Mouse (Mus musculus) testis, postnatal 14 days (tissue): ENCODE results near the gene Hus1b.

Experiments
- DNase-seq: peaks from one replicate; pipeline ENCODE4 v3.0.0; 2021; ENCODE audit warnings: low spot score

Gene Hus1b

GRCm38 (mm10) chr13:30947540-30947939 is at the start of gene Hus1b:
TSS of gene Hus1b (minus strand) at chr13:30947759.
- peak; percentile 85 for DNase-seq

DNA sequence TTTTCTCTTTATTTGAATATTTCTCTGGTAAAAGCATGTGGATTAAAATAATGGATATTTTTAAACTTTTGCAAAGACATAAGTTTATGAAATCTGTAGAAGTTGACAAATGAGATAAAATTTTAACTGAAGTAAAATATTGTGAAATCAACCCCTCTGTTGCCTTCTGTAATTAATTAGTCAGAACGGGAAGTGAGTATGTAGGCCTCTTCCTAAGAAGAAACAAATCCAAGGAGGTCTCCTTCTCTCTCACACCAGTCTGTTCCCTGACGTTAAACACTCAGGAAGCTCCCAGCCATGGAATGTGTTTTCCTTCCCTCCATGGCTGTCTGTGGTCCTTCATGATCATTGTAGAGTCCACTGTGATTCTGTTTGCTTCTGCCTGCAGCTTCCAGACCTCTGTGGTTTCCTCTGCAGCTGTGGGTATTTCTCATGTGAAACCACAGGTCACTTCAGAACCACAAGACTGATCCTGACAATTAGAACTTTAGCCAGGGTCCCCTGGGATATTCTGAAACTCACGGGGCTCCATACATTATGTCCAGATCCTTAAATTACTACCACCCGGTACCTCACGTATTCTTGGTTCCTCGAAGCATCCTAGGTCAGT is 46.8 kb upstream of the Hus1b start:
- DNase-seq, result no peak

DNA sequence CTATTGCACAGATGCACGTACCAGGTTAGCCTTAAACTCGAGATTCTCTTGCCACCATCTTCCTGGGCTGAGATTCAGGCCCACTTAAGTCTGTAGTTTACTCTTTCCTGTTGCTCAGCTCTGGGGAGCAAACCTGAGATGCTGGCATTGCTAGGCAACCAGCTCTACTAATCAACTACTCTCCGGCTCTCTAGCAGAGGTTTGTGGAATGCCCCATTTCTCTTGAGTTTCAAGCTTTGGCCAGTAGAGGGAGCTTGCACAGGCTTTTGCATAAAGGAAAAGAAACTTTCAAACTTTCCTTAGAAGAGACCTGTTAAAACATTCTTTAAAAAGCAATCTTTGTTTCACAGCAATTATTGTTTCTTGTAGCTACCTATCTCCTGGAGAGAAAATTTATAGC is 46.3 kb upstream of the Hus1b start:
- DNase-seq, result no peak

DNA sequence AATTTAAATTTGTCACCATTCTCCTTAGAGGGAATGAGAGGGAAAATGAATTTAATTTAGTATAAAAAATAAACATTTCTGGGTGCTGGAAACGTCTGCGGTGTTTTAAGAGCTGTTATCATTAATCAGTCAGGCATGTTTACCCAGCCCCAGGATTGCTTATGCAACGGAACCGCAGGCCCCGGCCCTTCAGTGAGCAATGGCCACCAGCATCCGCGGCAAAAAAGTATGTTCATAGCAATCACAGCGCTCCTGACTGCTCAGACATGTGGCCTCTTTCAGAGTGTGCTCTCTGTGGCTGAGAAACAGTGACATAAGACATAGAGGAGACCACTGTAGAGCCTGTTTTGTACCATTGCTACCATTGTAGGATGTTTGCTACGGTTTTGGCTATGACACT is 42.7 kb upstream of the Hus1b start:
- DNase-seq, result no peak

DNA sequence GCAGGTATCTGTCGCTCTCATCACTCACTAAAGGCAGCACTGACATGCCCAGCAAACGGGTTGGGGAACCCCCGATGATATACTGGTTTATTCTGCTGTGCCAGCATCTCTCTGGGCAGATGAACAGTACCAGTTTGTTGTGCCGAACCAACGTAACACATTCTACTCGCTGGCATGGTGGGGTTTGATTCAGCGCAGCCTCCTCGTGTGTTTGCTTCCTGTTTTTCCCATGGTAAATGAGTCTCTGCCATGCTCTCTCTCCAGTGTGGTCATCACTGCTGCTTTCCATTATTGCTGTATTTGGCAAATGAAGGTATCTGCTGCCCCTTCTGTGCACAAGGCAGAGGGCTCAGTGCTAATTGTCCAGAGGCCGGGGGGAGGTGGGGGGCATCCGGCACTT is 42.2 kb upstream of the Hus1b start:
- no peak for DNase-seq

DNA sequence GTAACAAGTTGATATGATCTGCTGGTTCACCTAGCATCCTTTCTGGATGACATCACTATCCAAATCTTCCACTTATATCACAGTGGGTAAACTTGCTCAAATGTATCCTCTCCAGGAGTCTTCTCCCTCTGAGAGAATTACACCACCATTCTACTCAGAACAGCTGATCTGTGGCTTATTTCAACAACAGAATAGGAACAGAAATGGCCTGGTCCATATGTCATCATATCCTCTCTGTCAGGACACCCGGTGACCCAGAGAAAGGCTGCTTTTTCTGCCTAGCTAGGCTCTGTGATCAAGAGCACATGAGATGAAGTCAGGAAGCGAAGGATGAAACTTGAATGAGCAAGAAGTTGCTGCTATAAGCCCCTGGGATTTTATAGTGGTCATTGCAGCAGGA is 40.1 kb upstream of the Hus1b start:
- no peak for DNase-seq

GRCm38 (mm10) chr13:30986934-30987455 is 39.4 kb upstream of the Hus1b start:
- no peak for DNase-seq

DNA sequence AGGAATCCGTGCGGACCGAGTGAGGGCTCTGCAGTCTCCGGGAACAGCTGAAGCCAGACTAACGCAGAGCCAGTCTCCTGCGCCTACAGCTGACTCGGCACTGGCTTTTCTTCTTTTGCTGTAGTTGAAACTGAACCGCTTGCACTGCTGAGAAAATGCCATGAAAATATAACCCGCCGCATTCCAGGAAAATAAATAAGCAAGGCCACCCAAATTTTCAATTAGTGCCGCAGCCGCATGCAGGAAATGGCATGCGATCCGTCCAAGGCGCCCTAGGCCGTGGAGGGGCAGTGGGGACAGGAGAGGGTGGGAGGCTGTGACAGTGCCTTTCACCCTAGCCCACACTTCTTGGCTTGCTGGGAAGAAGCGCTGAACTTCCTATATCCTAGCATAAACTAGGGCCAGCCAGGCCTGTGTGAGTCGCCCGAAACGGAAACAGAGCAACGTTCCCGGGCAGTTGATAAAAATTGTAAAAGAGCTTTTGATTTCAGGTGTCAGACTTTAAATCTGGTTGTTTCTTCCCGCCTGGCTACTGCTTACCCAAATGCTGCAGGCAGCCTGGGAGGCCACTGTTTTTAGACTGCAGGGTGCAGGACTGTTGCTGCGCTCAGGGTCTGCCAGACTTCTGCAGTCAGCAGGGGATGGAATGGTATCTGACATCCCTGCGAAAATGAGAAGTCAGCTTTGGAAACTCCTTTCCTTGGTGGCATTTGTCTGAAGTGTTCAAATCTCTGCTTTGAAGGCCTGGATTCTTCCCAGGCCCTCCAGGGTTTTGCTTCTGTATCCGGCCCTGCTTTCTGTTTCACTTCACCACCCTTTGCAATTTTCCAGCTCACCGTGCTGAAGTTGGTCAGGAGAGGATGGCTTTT is 38.3 kb upstream of the Hus1b start:
- peak; percentile 28 for DNase-seq

- no peak for DNase-seq
Measured at GRCm38 (mm10) chr13:30985275-30985597, 37.7 kb upstream of the Hus1b start.

GRCm38 (mm10) chr13:30981666-30982065 is 34.1 kb upstream of the Hus1b start:
- DNase-seq, result no peak

- no peak for DNase-seq
Measured at GRCm38 (mm10) chr13:30978224-30978623, 30.7 kb upstream of the Hus1b start.

DNA sequence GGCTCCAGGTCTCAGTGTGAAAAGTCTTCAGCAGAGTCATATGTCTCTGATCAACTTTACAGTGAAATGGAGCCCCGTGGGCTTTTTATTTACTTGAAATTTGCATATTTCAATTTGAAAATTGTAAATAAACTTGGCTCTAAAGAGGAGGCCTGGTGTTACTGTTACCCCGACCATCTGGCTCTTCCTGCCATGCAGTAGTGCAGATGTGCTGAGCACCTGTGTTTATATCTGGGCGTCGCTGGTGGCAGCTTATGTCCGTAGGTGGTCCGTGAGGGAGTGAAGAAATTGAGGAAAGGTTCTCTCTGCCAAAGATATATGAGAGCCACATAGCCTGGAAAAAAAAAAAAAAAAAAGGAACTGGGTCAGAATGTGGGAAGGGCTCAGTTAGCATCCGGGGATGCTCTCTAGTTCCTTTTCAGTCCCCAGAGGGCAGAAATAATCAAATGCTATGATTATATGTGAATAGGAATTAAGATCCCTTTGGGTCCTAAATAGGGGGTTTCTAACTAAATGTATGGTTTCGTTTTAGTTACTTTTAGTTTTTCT is 29.1 kb upstream of the Hus1b start:
- no peak for DNase-seq

DNA sequence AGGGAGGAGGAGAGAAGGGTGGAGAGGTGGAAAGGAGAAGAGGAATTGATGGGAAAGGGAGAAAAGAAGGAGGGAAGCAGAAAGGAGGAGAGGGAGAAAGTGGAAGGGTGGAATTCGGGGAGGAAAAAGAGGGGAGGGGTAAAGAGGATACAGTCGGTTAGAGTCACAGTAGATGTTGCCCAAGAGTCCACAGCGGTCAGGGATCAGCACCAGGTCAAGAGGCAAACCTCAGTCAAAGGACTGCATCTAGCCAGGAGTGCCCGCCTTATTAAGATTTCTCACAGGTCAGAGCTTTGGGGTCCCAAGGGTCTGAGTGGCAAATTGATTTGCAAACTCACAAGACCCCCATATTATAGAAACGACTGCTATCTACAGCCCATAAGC is 26.7 kb upstream of the Hus1b start:
- DNase-seq, result no peak

DNA sequence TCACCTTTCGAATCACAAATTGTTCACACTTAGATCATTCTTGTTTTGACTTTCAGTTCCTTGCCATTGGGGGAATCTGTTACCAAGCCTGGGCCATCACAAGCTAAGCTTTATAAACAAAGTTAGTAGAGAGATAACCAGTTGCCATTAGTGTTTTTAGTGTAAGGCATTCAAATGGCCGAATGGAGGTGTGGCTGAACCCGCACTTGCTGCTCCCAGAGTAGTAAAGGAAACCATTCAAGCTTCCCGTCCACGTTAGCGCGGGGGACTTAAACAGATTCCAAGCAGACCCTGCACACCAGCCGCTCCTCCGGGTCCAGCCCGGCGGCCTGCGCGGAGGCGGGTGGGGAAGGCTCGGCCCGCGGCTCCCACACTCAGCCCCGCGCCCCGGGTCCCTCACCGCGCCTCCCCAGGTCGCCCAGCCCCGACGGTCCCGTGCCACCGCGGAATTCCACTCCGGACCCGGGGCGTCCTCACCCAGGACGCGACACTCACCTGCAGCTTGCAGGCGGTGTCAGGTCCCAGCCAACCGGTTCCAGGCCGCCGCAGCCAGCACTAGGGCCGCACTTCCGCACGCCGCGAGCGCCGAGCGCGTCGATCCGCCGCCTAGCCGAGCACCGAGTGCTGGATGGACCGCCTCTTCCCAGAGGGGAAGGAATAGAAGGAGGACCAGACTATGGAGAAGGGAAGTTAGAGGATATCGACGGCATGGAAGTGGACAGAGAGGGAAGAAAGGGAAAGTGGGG is 26.1 kb upstream of the Hus1b start, which contains the start of the genes Exoc2 and Gm5447:
Gene Exoc2 (minus strand): TSS at position 593 of the 746 bp plus-strand sequence.
Gene Gm5447 (plus strand): TSS at position 704 of the 746 bp plus-strand sequence.
- DNase-seq, result peak; percentile 85

GRCm38 (mm10) chr13:30972102-30972501 is 24.5 kb upstream of the Hus1b start:
- DNase-seq, result no peak

DNA sequence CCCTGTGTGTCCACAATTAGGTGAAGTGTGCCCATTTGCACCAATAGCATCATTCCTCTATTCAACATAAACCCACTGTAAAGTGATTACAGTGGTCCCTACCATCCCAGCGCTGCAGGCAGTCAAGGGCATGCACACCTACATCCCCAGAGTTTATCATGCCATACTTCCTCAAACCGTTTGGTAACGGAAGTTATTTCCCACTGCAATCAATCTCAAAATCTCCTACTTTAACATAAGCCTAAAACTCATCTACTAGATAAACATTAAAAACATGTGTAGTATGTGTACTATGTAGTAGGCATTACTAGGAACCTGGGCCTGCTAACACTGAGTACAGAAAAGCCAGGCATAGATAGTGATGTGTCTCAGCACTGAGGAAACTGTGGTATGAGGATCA is 23.5 kb upstream of the Hus1b start:
- DNase-seq, result no peak

DNA sequence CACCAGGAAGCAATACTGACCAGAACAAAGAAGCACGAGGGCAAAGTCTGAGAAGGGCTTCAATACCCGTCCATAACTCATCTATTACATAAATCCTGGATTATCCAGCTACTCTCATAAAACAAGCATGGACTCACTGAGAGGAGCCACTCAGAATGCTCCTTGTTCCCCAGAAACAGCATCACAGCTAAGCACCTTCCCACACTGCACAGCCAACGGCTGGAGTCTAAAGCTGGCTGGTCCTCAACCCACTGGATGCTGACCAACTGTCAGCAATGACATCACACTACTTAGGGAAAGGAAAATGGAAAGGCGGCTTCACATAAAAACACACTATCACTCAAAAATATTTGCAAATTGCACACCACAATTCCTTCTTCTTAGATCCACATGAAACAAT is 20.8 kb upstream of the Hus1b start:
- DNase-seq, result no peak

DNA sequence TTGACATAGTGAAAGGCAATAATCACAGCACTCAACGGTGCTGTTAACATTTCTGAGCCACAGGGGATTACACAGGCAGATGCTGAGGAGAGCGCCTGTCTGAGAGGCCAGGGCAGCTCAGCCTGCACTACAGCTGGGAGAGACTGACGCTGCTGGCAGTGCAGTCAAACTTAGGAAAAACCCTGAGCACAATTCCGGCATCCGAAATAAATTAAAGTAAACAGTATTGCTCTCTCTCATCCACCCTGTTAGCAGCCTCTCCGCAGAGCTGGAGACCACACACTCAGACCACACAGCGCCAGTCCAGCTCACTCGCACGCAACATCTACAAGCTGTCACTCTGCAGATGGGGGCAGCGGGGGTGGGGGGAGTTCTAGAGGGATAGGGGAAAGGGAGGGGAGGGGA is 18.9 kb upstream of the Hus1b start:
- no peak for DNase-seq

DNA sequence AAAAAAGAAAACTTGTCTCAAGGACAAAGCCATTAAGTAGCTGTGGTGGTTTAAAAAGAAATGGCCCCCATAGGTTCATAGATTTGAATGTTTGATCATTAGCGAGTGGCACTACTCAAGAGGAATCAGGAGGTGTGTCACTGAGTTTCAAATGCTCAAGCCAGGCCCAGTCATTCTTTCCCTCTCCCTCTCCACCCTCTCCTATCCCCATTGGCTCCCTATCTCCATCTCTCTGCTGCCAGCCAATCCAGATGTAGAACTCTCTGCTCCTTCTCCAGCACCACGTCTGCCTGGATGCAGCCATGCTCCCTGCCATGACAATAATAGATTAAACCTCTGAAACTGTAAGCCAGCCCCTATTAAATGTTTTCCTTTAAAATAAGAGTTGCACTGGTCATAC is 14.4 kb upstream of the Hus1b start:
- no peak for DNase-seq

- no peak for DNase-seq
Measured at GRCm38 (mm10) chr13:30960714-30961113, 13.2 kb upstream of the Hus1b start.

DNA sequence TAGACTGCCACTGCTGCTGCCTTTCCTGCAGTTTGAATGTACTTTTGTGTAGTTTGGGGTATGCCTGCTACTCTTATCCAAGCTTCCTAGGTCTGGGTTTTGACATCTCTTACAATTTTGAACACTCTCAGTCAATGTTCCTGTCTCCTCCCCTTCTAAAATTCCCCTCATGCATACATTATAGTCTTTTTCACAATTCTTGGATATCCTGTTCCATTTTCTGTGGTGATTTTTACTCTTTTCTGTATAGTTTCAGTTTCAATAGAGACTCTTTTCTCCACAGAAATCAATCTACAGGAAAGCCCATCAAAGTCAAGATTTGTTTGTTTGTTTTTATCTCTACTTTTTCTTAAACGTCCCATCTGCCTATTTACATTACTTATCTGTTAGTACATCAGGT is 6.0 kb upstream of the Hus1b start:
- no peak for DNase-seq

DNA sequence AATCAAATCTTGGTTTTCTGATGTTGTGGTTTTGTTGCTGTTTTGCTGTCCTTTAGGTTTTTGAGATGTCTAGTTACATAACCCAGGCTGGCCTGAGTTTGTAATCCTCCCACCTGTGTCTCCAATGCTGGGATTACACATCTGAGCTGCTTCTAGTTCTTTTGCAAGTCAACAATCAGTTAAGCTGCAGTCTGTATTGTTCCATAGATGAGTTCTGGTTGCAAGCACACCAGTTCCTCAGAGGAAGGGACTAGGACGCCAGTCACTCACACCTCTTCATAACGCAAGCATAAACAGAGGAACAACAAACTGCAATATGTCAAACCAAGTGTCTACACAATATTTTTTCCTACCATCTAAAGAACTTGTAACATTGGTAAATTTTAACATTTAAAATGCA is 4.5 kb upstream of the Hus1b start:
- no peak for DNase-seq
